Comparison of ENCODE assay signal across 19 mouse cellular contexts in the genomic region with DNA sequence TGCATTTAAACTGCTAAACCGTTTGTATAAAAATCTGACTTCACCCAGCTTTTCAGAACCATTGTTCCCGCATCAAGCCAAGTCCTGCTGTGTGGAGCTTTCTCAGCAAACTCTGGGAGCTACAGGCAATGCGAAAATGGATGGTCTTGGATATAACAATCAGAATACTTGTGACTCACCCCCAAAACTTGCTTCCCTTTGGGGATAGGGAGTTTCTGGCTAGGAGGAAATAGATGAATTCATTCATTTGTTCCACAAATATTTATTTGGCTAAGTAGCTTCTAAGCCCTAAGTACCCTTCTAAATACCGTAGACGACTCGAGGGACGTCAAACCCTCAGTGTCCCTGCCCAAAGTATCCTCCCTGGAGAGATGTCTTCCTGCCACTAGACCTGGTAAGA. TPM values are rescaled to one million over a fixed set of nuclear protein-coding genes. Genes with fewer than 3 reads are reported as not detected.
A peak's percentile ranks its signal among the peaks of the same experiment; 100 is the strongest.
DNase-seq lines count a peak whose midpoint lies in the region; ATAC-seq and TF ChIP-seq lines count a peak whose summit lies in the region.
"Had no signal": no experiment of that assay in that cellular context is flagged by ENCODE, and none has a peak within 500 bp of the region (broad histone marks: within the 10 kb centered on the region; RNA-seq: fewer than 3 reads in every experiment).

No protein-coding gene starts in this region.

- TF ChIP-seq CTCF in heart, adult 2 months (IDR thresholded peaks at IDR 0.05): no peak
- TF ChIP-seq CTCF in brain, embryonic 14.5 days (IDR thresholded peaks at IDR 0.05; ENCODE audit: borderline replicate concordance, extremely low read depth, insufficient read depth, insufficient read length): no peak

- H3K9ac ChIP-seq in embryonic facial prominence, embryonic 14.5 days (ENCODE audit: low read depth, low read length): no peak overlapping the region
- H3K9ac ChIP-seq in heart, adult 2 months (ENCODE audit: low read depth, low read length): no peak overlapping the region
- no peak overlapping the region for H3K9ac ChIP-seq in heart, embryonic 11.5 days (ENCODE audit: low read depth, low read length)
- no peak overlapping the region for H3K9ac ChIP-seq in stomach, embryonic 15.5 days
- H3K9ac ChIP-seq: liver, embryonic 14.5 days; midbrain, embryonic 12.5 days; neural tube, embryonic 12.5 days had no signal

- no peaks in the 10 kb centered on the region for H3K4me1 ChIP-seq in embryonic facial prominence, embryonic 14.5 days (ENCODE audit: control insufficient read depth, insufficient read depth, low read length)
- peaks cover 6% of the 10 kb centered on the region for H3K4me1 ChIP-seq in embryonic facial prominence, embryonic 10.5 days
- peaks cover 5% of the 10 kb centered on the region for H3K4me1 ChIP-seq in heart, adult 2 months (ENCODE audit: control insufficient read depth, insufficient read depth, low read length)
- no peaks in the 10 kb centered on the region for H3K4me1 ChIP-seq in heart, embryonic 11.5 days (ENCODE audit: control insufficient read depth, insufficient read depth, low read length)
- 0 out of 2 replicates have a peak, but pooled peaks cover 5% of the 10 kb centered on the region for H3K4me1 ChIP-seq in stomach, embryonic 15.5 days
- H3K4me1 ChIP-seq: midbrain, embryonic 12.5 days; neural tube, embryonic 12.5 days had no signal

- peak; percentile 36 for DNase-seq in embryonic facial prominence, embryonic 14.5 days (ENCODE audit: low spot score)
- no peak for DNase-seq in embryonic facial prominence, embryonic 10.5 days (ENCODE audit: low spot score)
- no peak for DNase-seq in heart, adult 2 months
- DNase-seq in brain, embryonic 14.5 days (ENCODE audit: low read depth): peak; percentile 3
- DNase-seq in kidney, adult 8-10 months: no peak
- DNase-seq in adrenal gland, postnatal 14 days: no peak
- DNase-seq: adrenal gland, postnatal 25 days; cerebellum, adult 8-10 months; kidney, adult 11 months; kidney, postnatal 10 days; right cerebral cortex, adult 18-20 months had no signal

- H3K4me3 ChIP-seq in embryonic facial prominence, embryonic 14.5 days (ENCODE audit: low read depth, low read length): no peak overlapping the region
- H3K4me3 ChIP-seq in embryonic facial prominence, embryonic 10.5 days: no peak overlapping the region
- no peak overlapping the region for H3K4me3 ChIP-seq in heart, adult 2 months
- no peak overlapping the region for H3K4me3 ChIP-seq in heart, embryonic 11.5 days (ENCODE audit: low read depth, low read length)
- H3K4me3 ChIP-seq in stomach, embryonic 15.5 days (replicated peaks): no peak overlapping the region
- H3K4me3 ChIP-seq: erythroblast, embryonic 14.5 days; midbrain, embryonic 12.5 days; neural tube, embryonic 12.5 days had no signal

- no peaks in the 10 kb centered on the region for H3K9me3 ChIP-seq in embryonic facial prominence, embryonic 14.5 days (ENCODE audit: control insufficient read depth, low read length)
- no peaks in the 10 kb centered on the region for H3K9me3 ChIP-seq in embryonic facial prominence, embryonic 10.5 days
- no peaks in the 10 kb centered on the region for H3K9me3 ChIP-seq in heart, embryonic 11.5 days (replicated peaks; ENCODE audit: control insufficient read depth, low read length)
- H3K9me3 ChIP-seq in stomach, embryonic 15.5 days: no peaks in the 10 kb centered on the region
- H3K9me3 ChIP-seq: midbrain, embryonic 12.5 days; neural tube, embryonic 12.5 days had no signal

- H3K27ac ChIP-seq in embryonic facial prominence, embryonic 14.5 days (replicated peaks; ENCODE audit: low read depth, low read length): no peak overlapping the region
- no peak overlapping the region for H3K27ac ChIP-seq in embryonic facial prominence, embryonic 10.5 days (replicated peaks)
- H3K27ac ChIP-seq in heart, adult 2 months: peak overlapping the region; percentile 47; the same call in 1 of the 2 replicates
- no peak overlapping the region for H3K27ac ChIP-seq in heart, embryonic 11.5 days (ENCODE audit: low read depth, low read length)
- peak overlapping the region; percentile 70 for H3K27ac ChIP-seq in stomach, embryonic 15.5 days
- H3K27ac ChIP-seq: liver, embryonic 14.5 days; midbrain, embryonic 12.5 days; neural tube, embryonic 12.5 days had no signal

- no peak for TF ChIP-seq EP300 in heart, adult 2 months (IDR thresholded peaks at IDR 0.05; ENCODE audit: insufficient read depth, low read depth, low read length)

- intact Hi-C loops in heart, adult 2 months (cut with DNase I): no loop called here

- no peak for ATAC-seq in embryonic facial prominence, embryonic 14.5 days (ENCODE audit: low read depth)
- ATAC-seq in heart, embryonic 11.5 days (replicated peaks; ENCODE audit: insufficient number of reproducible peaks, low FRiP score, low TSS enrichment): no peak
- ATAC-seq in stomach, embryonic 15.5 days (ENCODE audit: insufficient read depth, low FRiP score, low read depth): no peak
- ATAC-seq: CD4-positive, CD25-positive, alpha-beta regulatory T cell, adult 4 months; forebrain, embryonic 14.5 days had no signal

- H3K36me3 ChIP-seq in embryonic facial prominence, embryonic 14.5 days (ENCODE audit: control insufficient read depth, insufficient read depth, low read length): no peaks in the 10 kb centered on the region
- H3K36me3 ChIP-seq in embryonic facial prominence, embryonic 10.5 days (replicated peaks): no peaks in the 10 kb centered on the region
- H3K36me3 ChIP-seq in heart, adult 2 months (ENCODE audit: control insufficient read depth, insufficient read depth, low read length): peaks cover under 1% of the 10 kb centered on the region; the same call in 1 of the 2 replicates
- H3K36me3 ChIP-seq in heart, embryonic 11.5 days (ENCODE audit: control insufficient read depth, insufficient read depth, low read length): no peaks in the 10 kb centered on the region
- H3K36me3 ChIP-seq in stomach, embryonic 15.5 days: no peaks in the 10 kb centered on the region
- H3K36me3 ChIP-seq: midbrain, embryonic 12.5 days; neural tube, embryonic 12.5 days had no signal

- WGBS in embryonic facial prominence, embryonic 14.5 days: 72% methylated on average over 7 of the region's 7 CpGs
- 80% methylated on average over 7 of the region's 7 CpGs for WGBS in embryonic facial prominence, embryonic 10.5 days
- WGBS in heart, adult 2 months: 32% methylated on average over 7 of the region's 7 CpGs
- WGBS in heart, embryonic 11.5 days (ENCODE audit: insufficient replicate concordance): 78% methylated on average over 7 of the region's 7 CpGs
- WGBS in stomach, embryonic 15.5 days: 45% methylated on average over 7 of the region's 7 CpGs

- no peaks in the 10 kb centered on the region for H3K27me3 ChIP-seq in embryonic facial prominence, embryonic 14.5 days (replicated peaks; ENCODE audit: control insufficient read depth, insufficient read depth, low read length)
- 0 out of 2 replicates have a peak, but pooled peaks cover 4% of the 10 kb centered on the region for H3K27me3 ChIP-seq in embryonic facial prominence, embryonic 10.5 days (replicated peaks; ENCODE audit: low read depth, poor library complexity, severe bottlenecking)
- no peaks in the 10 kb centered on the region for H3K27me3 ChIP-seq in heart, adult 2 months (ENCODE audit: control insufficient read depth, insufficient read depth, low read length)
- H3K27me3 ChIP-seq in heart, embryonic 11.5 days (ENCODE audit: control insufficient read depth, insufficient read depth, low read length): no peaks in the 10 kb centered on the region
- no peaks in the 10 kb centered on the region for H3K27me3 ChIP-seq in stomach, embryonic 15.5 days (replicated peaks)
- H3K27me3 ChIP-seq: neural tube, embryonic 12.5 days had no signal

- H3K79me2 ChIP-seq in heart, adult 2 months (replicated peaks; ENCODE audit: control insufficient read depth, insufficient read depth, low read length): no peaks in the 10 kb centered on the region

- TF ChIP-seq POLR2A in heart, adult 2 months (IDR thresholded peaks at IDR 0.05; ENCODE audit: insufficient read depth, low read depth, low read length): no peak
- no peak for TF ChIP-seq POLR2A in brain, embryonic 14.5 days (IDR thresholded peaks at IDR 0.05; ENCODE audit: borderline replicate concordance, extremely low read depth, insufficient read depth, insufficient read length, poor library complexity, severe bottlenecking)

- no peak overlapping the region for H3K4me2 ChIP-seq in embryonic facial prominence, embryonic 14.5 days (ENCODE audit: low read depth, low read length)
- H3K4me2 ChIP-seq in heart, embryonic 11.5 days: no peak overlapping the region
- 0 out of 2 replicates have a peak overlapping the region, but pooled peaks have one; percentile 11 for H3K4me2 ChIP-seq in stomach, embryonic 15.5 days
- H3K4me2 ChIP-seq: midbrain, embryonic 12.5 days; neural tube, embryonic 12.5 days had no signal

RNA-seq across cellular contexts. Expression of gene Epas1, which starts 27.0 kb away (rescaled TPM):
- polyA plus RNA-seq in embryonic facial prominence, embryonic 14.5 days (2014; fragmentation: Nextera tagmentation; extraction: Ambion mirVana): 10.9 and 14.3 TPM in 2 replicates
- 2.8 and 2.9 TPM in 2 replicates for polyA plus RNA-seq in embryonic facial prominence, embryonic 10.5 days (2016; fragmentation: Nextera tagmentation; extraction: Ambion mirVana)
- 100 to 1,000 TPM; 244 to 277 TPM for total RNA-seq in heart, adult 2 months (2021)
- polyA plus RNA-seq in heart, adult 2 months (2012; rRNA removed): 115 and 119 TPM in 2 replicates
- 11.5 and 14.8 TPM in 2 replicates for polyA plus RNA-seq in heart, embryonic 11.5 days (2014; fragmentation: Nextera tagmentation; extraction: Ambion mirVana)
- polyA plus RNA-seq in brain, embryonic 14.5 days (2012; rRNA removed): 7.4 and 19.2 TPM in 2 replicates
- 4.2 and 5.1 TPM in 2 replicates for polyA plus RNA-seq in stomach, embryonic 15.5 days (2015; fragmentation: Nextera tagmentation; extraction: Ambion mirVana)
- 226 TPM in 2 replicates for total RNA-seq in adrenal gland, postnatal 14 days (2021)

Comparison
In these comparisons a context has a peak if more than half of its experiments do, and no peak if none do; other contexts are left out.
1. DNase-seq: peak in embryonic facial prominence, embryonic 14.5 days (single experiment) and brain, embryonic 14.5 days (single experiment); none in embryonic facial prominence, embryonic 10.5 days (single experiment), heart, adult 2 months (0 of 2), kidney, adult 8-10 months (0 of 2) and adrenal gland, postnatal 14 days (single experiment).
2. H3K27ac ChIP-seq: peak in heart, adult 2 months (single experiment) and stomach, embryonic 15.5 days (single experiment); none in embryonic facial prominence, embryonic 14.5 days (single experiment), embryonic facial prominence, embryonic 10.5 days (single experiment) and heart, embryonic 11.5 days (single experiment).